Mouse (Mus musculus): ENCODE measurements around the gene Pip4k2c. TPM values are rescaled to one million over a fixed set of nuclear protein-coding genes. Genes with fewer than 3 reads are reported as not detected.
"Not testable (repeated sequence)": the region's sequence is repeated elsewhere in the genome, so short reads cannot be mapped to it uniquely, and the experiment has no call there.

Gene Pip4k2c
- polyA plus RNA-seq, 1 experiment, result 16.2 TPM

DNA sequence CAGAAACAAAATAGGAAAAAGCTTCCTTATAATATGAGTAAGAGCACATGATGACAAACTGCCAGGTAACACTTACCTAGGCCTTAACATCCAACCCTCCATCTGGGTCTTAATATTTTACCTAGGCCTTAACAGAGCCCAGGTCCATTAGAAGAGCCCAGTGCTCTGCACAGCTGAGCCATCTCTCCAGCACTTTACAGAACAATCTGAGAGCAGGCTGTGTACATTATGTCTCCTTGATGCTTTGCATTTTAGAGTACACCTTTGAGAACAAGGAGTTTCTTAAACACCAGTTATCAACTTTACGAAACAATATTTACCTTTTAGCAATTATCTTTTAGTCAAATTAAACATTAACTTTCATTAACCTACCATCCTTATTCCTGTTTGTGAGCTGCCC is 55.3 kb downstream of the Pip4k2c start:
- no peak for TF ChIP-seq POLR2A (IDR thresholded peaks at IDR 0.05; ENCODE audit: control insufficient read depth, low read depth, low read length)
- TF ChIP-seq CTCF (IDR thresholded peaks at IDR 0.05; ENCODE audit: control insufficient read depth, insufficient read depth, insufficient replicate concordance, low read depth, low read length), result no peak
- no peaks in the 10 kb centered on the region for H3K27me3 ChIP-seq (ENCODE audit: control insufficient read depth, insufficient read depth, low read length)
- H3K36me3 ChIP-seq (ENCODE audit: control insufficient read depth, insufficient read depth, low read length), result no peaks in the 10 kb centered on the region
- no peak overlapping the region for H3K4me3 ChIP-seq (ENCODE audit: control insufficient read depth, low read depth, low read length)
- H3K27ac ChIP-seq (ENCODE audit: control insufficient read depth, insufficient read depth, low read depth, low read length), result no peak overlapping the region
- H3K4me1 ChIP-seq (ENCODE audit: control insufficient read depth, insufficient read depth, low read length), result no peaks in the 10 kb centered on the region

DNA sequence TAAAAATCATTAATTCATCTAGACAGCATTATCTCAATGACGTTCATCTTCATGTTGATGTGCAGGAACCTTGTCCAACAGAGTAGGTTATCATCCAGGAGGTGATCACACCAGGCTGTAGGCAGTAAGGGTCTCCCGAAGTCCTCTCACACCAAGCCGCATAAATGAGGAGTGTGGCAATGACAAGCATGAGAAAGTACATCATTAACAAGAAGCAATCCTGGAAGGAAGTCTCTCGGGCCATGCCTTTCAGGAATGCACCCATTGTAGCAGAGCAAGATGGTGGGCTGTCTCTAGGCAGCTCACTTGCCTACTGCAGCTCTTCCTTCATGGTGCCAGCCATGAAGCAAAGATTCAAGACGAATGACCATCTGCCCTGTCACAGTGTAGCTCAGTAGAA is 56.7 kb downstream of the Pip4k2c start:
- no peak overlapping the region for H3K4me3 ChIP-seq (ENCODE audit: control insufficient read depth, low read depth, low read length)
- no peak for TF ChIP-seq CTCF (IDR thresholded peaks at IDR 0.05; ENCODE audit: control insufficient read depth, insufficient read depth, insufficient replicate concordance, low read depth, low read length)
- no peaks in the 10 kb centered on the region for H3K4me1 ChIP-seq (ENCODE audit: control insufficient read depth, insufficient read depth, low read length)
- H3K27ac ChIP-seq (ENCODE audit: control insufficient read depth, insufficient read depth, low read depth, low read length), result no peak overlapping the region
- H3K36me3 ChIP-seq (ENCODE audit: control insufficient read depth, insufficient read depth, low read length), result no peaks in the 10 kb centered on the region
- H3K27me3 ChIP-seq (ENCODE audit: control insufficient read depth, insufficient read depth, low read length), result no peaks in the 10 kb centered on the region

DNA sequence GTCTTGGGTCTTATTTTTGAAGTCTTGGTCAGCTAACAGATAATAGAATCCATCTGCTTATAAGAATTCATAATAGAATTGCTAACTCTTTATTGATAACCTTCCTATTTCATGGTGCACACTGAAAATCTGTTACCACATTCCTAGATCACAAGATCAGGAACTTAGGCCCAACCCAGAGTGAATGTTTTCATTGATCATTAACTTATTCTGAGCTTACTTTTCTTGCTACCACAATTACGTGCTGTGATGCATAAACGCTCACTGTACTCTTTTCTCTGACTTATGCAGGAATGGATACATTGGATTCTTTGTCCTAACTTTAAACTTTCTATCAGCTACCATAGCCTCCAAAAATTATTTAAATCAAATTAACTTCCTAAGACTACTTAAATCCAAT is 57.1 kb downstream of the Pip4k2c start:
- H3K4me3 ChIP-seq (ENCODE audit: control insufficient read depth, low read depth, low read length), result no peak overlapping the region
- no peak overlapping the region for H3K27ac ChIP-seq (ENCODE audit: control insufficient read depth, insufficient read depth, low read depth, low read length)
- TF ChIP-seq CTCF (IDR thresholded peaks at IDR 0.05; ENCODE audit: control insufficient read depth, insufficient read depth, insufficient replicate concordance, low read depth, low read length) (no peak), POLR2A (IDR thresholded peaks at IDR 0.05; ENCODE audit: control insufficient read depth, low read depth, low read length) (no peak)
- no peaks in the 10 kb centered on the region for H3K27me3 ChIP-seq (ENCODE audit: control insufficient read depth, insufficient read depth, low read length)
- H3K36me3 ChIP-seq (ENCODE audit: control insufficient read depth, insufficient read depth, low read length), result no peaks in the 10 kb centered on the region
- no peaks in the 10 kb centered on the region for H3K4me1 ChIP-seq (ENCODE audit: control insufficient read depth, insufficient read depth, low read length)

DNA sequence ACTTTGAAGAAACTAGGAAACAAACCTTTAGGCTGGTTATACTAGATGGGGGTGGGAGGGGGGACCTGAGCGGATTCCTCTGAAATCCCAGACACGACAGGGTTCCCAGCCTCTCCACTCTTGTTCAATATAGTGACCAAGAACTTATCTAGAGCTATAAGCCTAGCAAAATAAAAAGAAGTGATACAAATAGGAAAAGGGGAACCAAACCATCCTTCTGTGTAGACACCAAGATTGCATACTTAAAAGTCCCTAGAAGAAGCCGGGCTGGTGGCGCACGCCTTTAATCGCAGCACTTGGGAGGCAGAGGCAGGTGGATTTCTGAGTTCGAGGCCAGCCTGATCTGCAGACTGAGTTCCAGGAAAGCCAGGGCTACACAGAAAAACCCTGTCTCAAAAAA is 58.1 kb downstream of the Pip4k2c start:
- no peak overlapping the region for H3K4me3 ChIP-seq (ENCODE audit: control insufficient read depth, low read depth, low read length)

DNA sequence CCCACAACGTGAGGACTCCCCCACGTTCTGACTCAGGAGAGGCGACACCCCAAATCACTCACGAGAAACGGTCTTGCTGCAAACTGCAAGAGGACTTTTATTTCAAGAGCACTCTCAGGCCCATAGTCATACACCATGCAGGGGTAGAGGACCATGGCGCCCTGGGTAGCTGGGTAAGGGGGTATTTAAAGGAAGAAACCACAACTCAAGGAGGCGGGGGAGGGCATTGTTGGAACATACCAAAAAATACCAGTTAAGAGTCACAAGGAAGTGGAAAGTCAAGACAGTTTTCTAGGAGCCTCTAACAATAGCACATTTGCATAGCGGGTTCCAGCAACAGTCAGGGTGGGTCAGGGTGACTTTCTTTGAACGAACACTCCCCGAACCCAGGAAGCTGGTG is 58.8 kb downstream of the Pip4k2c start:
- not testable (repeated sequence) for H3K36me3 ChIP-seq (ENCODE audit: control insufficient read depth, insufficient read depth, low read length); H3K4me1 ChIP-seq (ENCODE audit: control insufficient read depth, insufficient read depth, low read length); H3K27ac ChIP-seq (ENCODE audit: control insufficient read depth, insufficient read depth, low read depth, low read length); H3K27me3 ChIP-seq (ENCODE audit: control insufficient read depth, insufficient read depth, low read length); H3K4me3 ChIP-seq (ENCODE audit: control insufficient read depth, low read depth, low read length)

More for the DNA sequence above, 58.1 kb downstream of the Pip4k2c start:
- no peaks in the 10 kb centered on the region for H3K36me3 ChIP-seq (ENCODE audit: control insufficient read depth, insufficient read depth, low read length)
- TF ChIP-seq CTCF (IDR thresholded peaks at IDR 0.05; ENCODE audit: control insufficient read depth, insufficient read depth, insufficient replicate concordance, low read depth, low read length), result no peak
- H3K4me1 ChIP-seq (ENCODE audit: control insufficient read depth, insufficient read depth, low read length), result no peaks in the 10 kb centered on the region
- H3K27ac ChIP-seq (ENCODE audit: control insufficient read depth, insufficient read depth, low read depth, low read length), result no peak overlapping the region
- no peaks in the 10 kb centered on the region for H3K27me3 ChIP-seq (ENCODE audit: control insufficient read depth, insufficient read depth, low read length)

DNA sequence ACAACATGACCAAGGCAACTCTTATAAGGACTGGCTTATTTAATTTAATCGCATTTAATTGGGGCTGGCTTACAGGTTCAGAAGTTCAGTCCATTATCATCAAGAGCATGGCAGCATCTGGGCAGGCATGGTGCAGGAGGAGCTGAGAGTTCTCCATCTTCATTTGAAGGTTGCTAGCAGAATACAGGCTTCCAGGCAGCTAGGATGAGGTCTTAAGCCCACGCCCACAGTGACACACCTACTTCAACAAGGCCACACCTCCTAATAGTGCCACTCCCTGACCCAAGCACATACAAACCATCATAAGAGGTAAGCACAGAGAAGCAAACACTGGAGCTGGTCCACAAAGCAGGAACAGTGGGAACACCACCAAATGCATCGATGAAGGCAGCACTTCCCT is 60.2 kb downstream of the Pip4k2c start:
- H3K36me3 ChIP-seq (ENCODE audit: control insufficient read depth, insufficient read depth, low read length); H3K27me3 ChIP-seq (ENCODE audit: control insufficient read depth, insufficient read depth, low read length); H3K27ac ChIP-seq (ENCODE audit: control insufficient read depth, insufficient read depth, low read depth, low read length); H3K4me3 ChIP-seq (ENCODE audit: control insufficient read depth, low read depth, low read length); H3K4me1 ChIP-seq (ENCODE audit: control insufficient read depth, insufficient read depth, low read length): not testable (repeated sequence)

DNA sequence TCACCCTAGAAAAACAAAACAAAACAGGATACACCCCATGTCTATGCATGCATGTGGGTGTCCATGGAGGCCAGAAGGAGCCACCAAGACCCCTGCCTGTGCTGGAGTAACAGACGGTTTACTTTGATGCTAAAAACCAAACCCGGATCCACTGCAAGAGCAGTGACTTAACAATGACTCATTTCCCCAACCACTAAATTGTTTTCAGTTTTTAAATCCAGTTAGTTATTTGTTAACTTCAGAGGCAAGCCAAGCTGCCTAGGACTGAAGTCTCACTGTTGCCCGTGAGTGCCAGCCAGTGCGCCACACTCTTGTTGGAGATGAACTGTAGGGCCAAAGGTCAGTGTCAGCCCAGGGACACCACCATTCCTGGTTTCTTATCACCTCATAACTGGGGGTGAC is 60.9 kb downstream of the Pip4k2c start:
- Histone ChIP-seq H3K4me1 (ENCODE audit: control insufficient read depth, insufficient read depth, low read length) (peaks cover 2% of the 10 kb centered on the region; the same call in 1 of the 2 replicates), H3K4me3 (ENCODE audit: control insufficient read depth, low read depth, low read length) (no peak overlapping the region), H3K36me3 (ENCODE audit: control insufficient read depth, insufficient read depth, low read length) (no peaks in the 10 kb centered on the region), H3K27ac (ENCODE audit: control insufficient read depth, insufficient read depth, low read depth, low read length) (no peak overlapping the region), H3K27me3 (ENCODE audit: control insufficient read depth, insufficient read depth, low read length) (no peaks in the 10 kb centered on the region)
- no peak for TF ChIP-seq CTCF (IDR thresholded peaks at IDR 0.05; ENCODE audit: control insufficient read depth, insufficient read depth, insufficient replicate concordance, low read depth, low read length)
- TF ChIP-seq POLR2A (IDR thresholded peaks at IDR 0.05; ENCODE audit: control insufficient read depth, low read depth, low read length), result no peak

DNA sequence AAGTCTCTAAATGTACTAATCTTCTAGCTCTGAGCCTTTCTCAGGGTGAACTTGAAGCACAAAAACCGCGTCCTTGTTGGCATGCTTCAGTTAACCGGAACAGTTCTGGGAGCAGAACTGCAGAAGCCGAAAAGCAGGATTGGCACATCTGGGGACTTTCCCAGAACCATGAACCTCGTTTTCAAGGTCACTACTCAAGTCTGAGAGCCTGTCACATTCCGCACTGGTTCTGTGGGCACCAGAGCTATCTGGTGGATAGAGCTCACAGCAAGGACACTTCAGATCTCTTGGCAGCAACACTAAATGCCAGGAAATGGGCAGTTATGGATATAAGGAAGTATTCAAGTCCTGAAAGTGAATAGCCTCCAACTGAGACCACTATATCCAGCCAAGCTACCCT is 64.2 kb downstream of the Pip4k2c start:
- Histone ChIP-seq H3K4me3 (ENCODE audit: control insufficient read depth, low read depth, low read length) (no peak overlapping the region), H3K27ac (ENCODE audit: control insufficient read depth, insufficient read depth, low read depth, low read length) (no peak overlapping the region), H3K27me3 (ENCODE audit: control insufficient read depth, insufficient read depth, low read length) (no peaks in the 10 kb centered on the region), H3K4me1 (ENCODE audit: control insufficient read depth, insufficient read depth, low read length) (peaks cover 12% of the 10 kb centered on the region), H3K36me3 (ENCODE audit: control insufficient read depth, insufficient read depth, low read length) (no peaks in the 10 kb centered on the region)
- TF ChIP-seq CTCF (IDR thresholded peaks at IDR 0.05; ENCODE audit: control insufficient read depth, insufficient read depth, insufficient replicate concordance, low read depth, low read length), result no peak
- no peak for TF ChIP-seq POLR2A (IDR thresholded peaks at IDR 0.05; ENCODE audit: control insufficient read depth, low read depth, low read length)

Other genes starting within 250 kb of the Pip4k2c start
- gene Ctdsp2, start 232.9 kb downstream of the Pip4k2c start, polyA plus RNA-seq (2012; rRNA removed), result 39.4 and 46.8 TPM in 2 replicates
- gene Avil, start 210.9 kb downstream of the Pip4k2c start, polyA plus RNA-seq (2012; rRNA removed), result 0.04 and 0.20 TPM in 2 replicates
- 12.2 and 14.3 TPM in 2 replicates for gene Tsfm, start 180.7 kb downstream of the Pip4k2c start, polyA plus RNA-seq (2012; rRNA removed)
- gene Mettl1, start 170.2 kb downstream of the Pip4k2c start, polyA plus RNA-seq (2012; rRNA removed), result 9.4 and 10.0 TPM in 2 replicates
- gene Eef1akmt3, start 170.1 kb downstream of the Pip4k2c start, polyA plus RNA-seq (2012; rRNA removed), result 0.05 and 0.08 TPM in 2 replicates
- 0.25 and 0.46 TPM in 2 replicates for gene Cyp27b1, start 163.3 kb downstream of the Pip4k2c start, polyA plus RNA-seq (2012; rRNA removed)
- gene March9, start 151.4 kb downstream of the Pip4k2c start, polyA plus RNA-seq (2012; rRNA removed), result 2.1 TPM in 2 replicates
- gene Cdk4, start 148.1 kb downstream of the Pip4k2c start, polyA plus RNA-seq (2012; rRNA removed), result 68.4 and 70.9 TPM in 2 replicates
- 12.7 and 16.3 TPM in 2 replicates for gene Tspan31, start 141.3 kb downstream of the Pip4k2c start, polyA plus RNA-seq (2012; rRNA removed)
- 0.53 and 0.73 TPM in 2 replicates for gene Agap2, start 136.3 kb downstream of the Pip4k2c start, polyA plus RNA-seq (2012; rRNA removed)
- gene Os9, start 90.5 kb downstream of the Pip4k2c start, polyA plus RNA-seq (2012; rRNA removed), result 32.2 and 33.9 TPM in 2 replicates
- gene B4galnt1, start 46.4 kb downstream of the Pip4k2c start, polyA plus RNA-seq (2012; rRNA removed), result 21.7 and 27.0 TPM in 2 replicates
- 11.5 and 11.9 TPM in 2 replicates for gene Slc26a10, start 30.9 kb downstream of the Pip4k2c start, polyA plus RNA-seq (2012; rRNA removed)
- 18.6 and 19.8 TPM in 2 replicates for gene Arhgef25, start 21.5 kb downstream of the Pip4k2c start, polyA plus RNA-seq (2012; rRNA removed)
- gene Dtx3, start 15.9 kb downstream of the Pip4k2c start, polyA plus RNA-seq (2012; rRNA removed), result 126 and 129 TPM in 2 replicates
- 3.3 and 3.9 TPM in 2 replicates for gene Kif5a, start 51.8 kb upstream of the Pip4k2c start, polyA plus RNA-seq (2012; rRNA removed)
- gene Dctn2, start 54.8 kb upstream of the Pip4k2c start, polyA plus RNA-seq (2012; rRNA removed), result 391 and 429 TPM in 2 replicates
- 61.3 and 74.1 TPM in 2 replicates for gene Mbd6, start 77.4 kb upstream of the Pip4k2c start, polyA plus RNA-seq (2012; rRNA removed)
- 32.4 and 36.7 TPM in 2 replicates for gene Mars, start 100.2 kb upstream of the Pip4k2c start, polyA plus RNA-seq (2012; rRNA removed)
- gene Arhgap9, start 110.4 kb upstream of the Pip4k2c start, polyA plus RNA-seq (2012; rRNA removed), result 0.32 and 0.34 TPM in 2 replicates
- 2.7 and 2.9 TPM in 2 replicates for gene Gli1, start 130.4 kb upstream of the Pip4k2c start, polyA plus RNA-seq (2012; rRNA removed)
- not detected in 2 replicates for gene Inhbe, start 142.8 kb upstream of the Pip4k2c start, polyA plus RNA-seq (2012; rRNA removed)
- gene Inhbc, start 158.8 kb upstream of the Pip4k2c start, polyA plus RNA-seq (2012; rRNA removed), result 0.05 and 0.08 TPM in 2 replicates
- 43.6 and 56.0 TPM in 2 replicates for gene R3hdm2, start 168.7 kb upstream of the Pip4k2c start, polyA plus RNA-seq (2012; rRNA removed)

Data from testis, adult 2 months (tissue).